Mouse (Mus musculus) right cerebral cortex, postnatal 25 days (tissue): Measurements from ENCODE around the gene Itih4.

Source experiments
- DNase-seq: peaks from one replicate; pipeline ENCODE4 v3.0.0; 2022

Gene Itih4

GRCm38 (mm10) chr14:30886204-30886603 lies at the start of gene Itih4:
Gene Itih4, plus strand, starts transcription at chr14:30886476.
- no peak for DNase-seq

DNA sequence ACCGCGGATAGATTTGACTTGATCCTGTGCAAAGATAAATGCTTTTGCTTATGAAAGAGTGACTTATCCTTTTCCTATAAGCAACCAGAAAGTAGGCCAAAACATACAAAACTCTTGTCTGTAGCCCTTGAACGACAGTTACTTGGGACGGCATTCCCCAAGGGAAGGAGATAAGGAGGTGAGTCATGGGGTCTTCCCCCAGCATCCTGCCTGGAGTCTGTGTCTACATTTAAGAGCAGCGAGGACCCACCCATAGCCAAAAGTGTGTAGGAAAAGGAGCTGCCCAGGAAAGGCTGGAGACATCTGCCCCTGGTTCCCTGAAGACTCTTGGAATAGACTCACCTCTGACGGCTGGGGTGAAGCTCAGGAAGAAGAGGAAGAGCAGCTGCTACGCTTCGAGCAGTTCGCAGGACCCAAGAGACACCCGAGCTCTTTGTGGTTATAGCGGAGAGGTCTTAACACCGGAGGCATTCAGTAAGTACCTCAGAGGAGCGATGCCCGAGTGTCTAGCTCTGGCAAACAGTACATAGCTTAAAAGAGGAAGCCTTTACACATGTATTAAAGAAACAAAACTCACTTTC lies 48.8 kb upstream of the Itih4 start:
- DNase-seq, result no peak

GRCm38 (mm10) chr14:30843701-30844100 lies 42.6 kb upstream of the Itih4 start:
- DNase-seq, result no peak

GRCm38 (mm10) chr14:30850504-30850903 lies 35.8 kb upstream of the Itih4 start:
- no peak for DNase-seq

- no peak for DNase-seq
Observed at GRCm38 (mm10) chr14:30852325-30852724, 34.0 kb upstream of the Itih4 start.

- no peak for DNase-seq
Observed at GRCm38 (mm10) chr14:30855316-30855715, 31.0 kb upstream of the Itih4 start.

DNA sequence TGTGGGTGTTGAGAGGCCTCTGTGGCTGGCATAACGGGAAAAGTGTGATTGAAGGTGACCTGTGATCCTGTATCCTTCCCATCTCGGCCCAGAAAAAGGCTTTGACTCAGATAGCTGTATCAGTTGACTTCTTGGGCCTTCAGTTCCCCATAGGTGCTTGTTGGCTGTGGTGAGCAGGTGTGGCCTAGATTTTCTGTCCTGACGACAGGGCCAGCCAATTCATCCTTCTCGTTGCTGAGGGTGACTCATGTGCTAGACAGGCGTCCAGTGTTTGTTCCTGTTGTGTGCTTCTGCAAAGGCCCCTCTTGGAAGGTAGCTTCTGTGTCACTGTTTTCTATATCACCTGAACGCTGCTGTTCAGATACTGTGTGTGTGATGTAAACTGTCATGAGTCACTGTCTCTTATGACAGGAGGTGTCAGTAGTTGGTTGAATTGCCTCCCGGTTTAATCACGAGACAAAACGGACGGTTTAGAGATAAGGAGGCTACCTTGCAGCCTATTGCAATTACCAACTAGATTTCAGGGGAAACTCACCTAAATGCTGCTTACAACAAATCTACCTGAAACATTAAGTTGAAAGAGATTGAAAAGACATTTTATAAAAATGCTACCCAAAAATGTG lies 29.3 kb upstream of the Itih4 start:
- no peak for DNase-seq

DNA sequence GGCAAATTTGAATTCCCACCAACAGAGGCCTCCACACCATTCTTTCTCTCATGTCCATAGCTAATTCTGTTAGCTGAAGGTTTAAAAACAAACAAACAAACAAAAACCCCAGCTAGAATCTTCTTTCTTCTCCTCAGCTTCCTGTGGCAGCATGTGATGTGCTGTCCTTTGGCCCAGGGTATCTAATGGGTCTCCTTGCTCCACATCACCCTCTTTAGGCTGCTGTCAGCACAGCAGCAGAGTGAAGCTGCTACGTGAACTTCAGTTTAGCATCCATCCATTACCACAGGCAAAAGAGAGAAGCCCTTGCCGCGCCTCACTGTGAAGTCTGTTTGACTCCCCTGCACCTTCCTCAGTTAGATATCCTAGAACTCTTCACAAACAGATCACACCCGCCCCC lies 28.3 kb upstream of the Itih4 start:
- DNase-seq, result no peak

GRCm38 (mm10) chr14:30861421-30862125 lies 24.7 kb upstream of the Itih4 start:
- DNase-seq, result no peak

GRCm38 (mm10) chr14:30862368-30862767 lies 23.9 kb upstream of the Itih4 start:
- DNase-seq, result no peak

DNA sequence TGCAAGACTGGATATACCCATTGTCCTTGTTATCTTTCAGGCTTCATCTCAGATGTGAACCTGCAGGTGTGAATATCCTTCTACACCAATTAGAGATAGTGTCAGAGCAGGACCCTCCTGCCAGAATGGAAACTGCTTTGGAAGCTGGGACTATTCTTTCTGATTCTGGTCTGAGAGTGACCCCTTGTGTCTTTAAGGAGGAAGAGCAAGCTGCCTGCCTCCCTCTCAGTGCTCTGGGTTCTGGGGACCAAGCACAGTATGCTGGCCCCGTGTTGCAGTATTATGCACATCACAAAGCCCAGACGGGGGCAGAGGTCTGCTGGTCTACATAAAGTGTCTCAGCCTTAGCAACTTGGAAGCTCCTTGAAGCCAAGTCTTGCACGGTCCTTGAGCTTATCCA lies 21.0 kb upstream of the Itih4 start:
- DNase-seq, result no peak

DNA sequence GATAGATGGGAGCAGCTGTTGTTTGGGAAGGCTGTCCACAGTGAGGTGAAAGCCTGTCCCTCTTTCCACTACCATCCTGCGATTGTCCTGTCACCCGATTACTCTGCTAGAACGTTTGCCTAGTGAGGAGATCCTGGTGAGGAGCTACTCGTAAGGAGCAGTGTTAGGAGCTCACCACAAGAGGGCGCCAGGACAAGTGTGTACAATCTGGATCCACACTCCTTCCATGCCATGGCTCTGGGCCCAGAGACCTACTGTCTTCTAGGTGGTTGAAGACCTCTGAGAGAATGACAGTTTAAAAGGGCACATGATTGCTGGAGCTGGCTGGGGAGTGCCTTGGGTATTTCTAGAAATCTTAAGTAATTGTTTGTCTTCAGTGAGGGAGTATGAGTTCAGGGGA lies 19.2 kb upstream of the Itih4 start:
- peak; percentile 61 for DNase-seq

- DNase-seq, result no peak
Observed at GRCm38 (mm10) chr14:30868826-30869225, 17.4 kb upstream of the Itih4 start.

DNA sequence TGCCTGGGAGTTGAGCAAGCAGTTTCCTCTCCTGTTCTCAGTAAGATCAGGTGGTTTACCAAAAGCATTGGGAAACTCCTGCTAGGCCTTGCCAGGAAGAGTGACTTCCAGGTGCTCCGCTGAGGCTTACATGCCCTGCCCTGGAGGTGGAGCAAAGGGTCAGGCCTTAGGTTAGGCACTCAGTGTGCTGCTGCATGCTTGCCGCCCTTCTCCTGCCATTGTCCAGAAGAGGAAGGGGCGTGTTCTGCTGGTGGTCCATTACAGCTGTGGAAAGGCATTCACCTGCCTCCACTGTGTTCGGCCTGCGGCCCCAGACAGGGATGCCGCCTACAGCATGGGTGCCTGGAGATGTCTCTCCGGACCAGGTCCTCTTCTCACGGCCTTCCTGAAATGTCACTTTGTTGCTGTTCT lies 16.9 kb upstream of the Itih4 start:
- DNase-seq, result no peak

- no peak for DNase-seq
Observed at GRCm38 (mm10) chr14:30870206-30871147, 15.8 kb upstream of the Itih4 start.

GRCm38 (mm10) chr14:30874095-30874700 lies 12.1 kb upstream of the Itih4 start:
- DNase-seq, result no peak

DNA sequence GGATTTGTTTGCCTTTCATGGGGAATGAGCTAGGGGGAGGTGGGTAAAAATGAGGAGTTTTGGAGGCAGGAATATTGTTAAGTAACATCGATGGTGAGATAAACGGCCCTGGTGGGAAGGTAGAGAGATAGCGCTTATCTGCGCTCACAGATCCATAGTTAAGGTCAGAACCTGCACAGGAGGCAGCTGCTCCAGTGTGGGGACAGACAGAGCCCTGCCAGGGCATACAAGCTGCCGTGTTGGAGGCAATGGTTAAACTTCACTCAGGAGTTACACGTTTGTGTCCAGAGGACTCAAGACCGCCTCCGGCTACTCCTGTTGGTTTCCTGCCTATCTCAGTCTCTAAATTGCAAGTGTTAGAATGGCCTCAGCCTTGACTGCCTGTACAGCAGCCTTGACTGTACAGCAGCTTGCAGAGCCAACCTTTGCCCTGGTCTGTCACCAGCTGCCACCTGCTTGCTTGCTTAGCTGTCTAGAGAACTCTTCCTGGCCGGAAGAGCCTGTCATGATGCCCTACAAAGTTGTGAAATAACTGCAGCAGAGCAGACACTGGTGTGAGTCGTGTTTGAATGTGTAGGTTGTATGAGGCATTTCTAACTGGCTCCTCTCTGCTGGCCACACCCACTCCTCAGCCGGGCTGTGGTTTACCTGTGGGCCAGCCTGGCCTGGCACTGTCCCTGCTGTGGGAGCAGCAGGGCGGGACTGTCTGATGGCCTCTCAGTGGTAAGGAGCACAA lies 11.0 kb upstream of the Itih4 start:
- DNase-seq, result no peak

DNA sequence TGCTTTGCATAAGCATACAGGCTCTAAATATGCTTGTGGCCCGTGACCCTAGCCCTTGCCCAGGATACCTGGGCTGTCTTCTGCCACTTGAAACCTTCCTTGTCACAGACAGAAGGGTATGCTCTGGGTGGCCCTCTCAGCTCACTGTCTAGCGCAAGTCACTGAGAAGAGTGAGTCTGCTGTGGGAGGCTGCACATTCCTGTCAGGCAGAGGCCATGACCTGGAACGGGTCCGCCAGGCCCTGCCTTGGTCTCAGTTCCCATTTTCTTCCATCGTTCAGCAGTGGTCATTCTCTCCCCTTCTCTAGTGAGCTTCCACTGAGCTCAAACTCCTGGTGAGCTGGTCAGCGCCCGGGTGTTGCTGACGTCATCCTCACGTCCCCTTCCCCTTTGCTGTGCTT lies 10.3 kb upstream of the Itih4 start:
- DNase-seq, result no peak

GRCm38 (mm10) chr14:30876451-30876850 lies 9.8 kb upstream of the Itih4 start:
- DNase-seq, result no peak

DNA sequence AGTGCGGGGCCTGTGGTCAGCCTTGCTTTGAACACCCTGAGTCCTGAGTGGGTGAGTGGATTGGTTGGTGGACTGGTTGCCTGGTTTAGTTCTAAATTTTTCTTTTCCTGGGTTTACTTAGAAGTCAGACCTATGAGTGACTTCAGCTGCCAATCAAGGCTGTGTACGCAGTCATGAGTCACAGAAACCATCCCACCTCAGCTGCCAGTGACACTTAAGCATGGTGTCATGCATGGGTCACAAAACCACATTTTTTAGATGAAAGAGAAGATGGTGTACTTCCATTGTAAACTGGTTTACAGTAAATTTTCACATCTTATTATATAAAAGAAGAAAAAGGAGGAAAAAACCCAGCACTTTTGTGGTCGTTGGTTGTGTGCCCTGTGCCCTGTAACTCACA lies 8.4 kb upstream of the Itih4 start:
- no peak for DNase-seq

GRCm38 (mm10) chr14:30878958-30879571 lies 7.2 kb upstream of the Itih4 start, which contains the start of gene Mustn1:
Gene Mustn1, plus strand, starts transcription at chr14:30879200.
- DNase-seq, result peak; percentile 37

- no peak for DNase-seq
Observed at GRCm38 (mm10) chr14:30879794-30880193, 6.5 kb upstream of the Itih4 start.
